Mouse (Mus musculus) thymus, adult 2 months (tissue): Measurements from ENCODE around the gene Igsf9b.

Experiments
- CTCF ChIP-seq: fragments of 200-500 bp; IDR thresholded peaks from 2 replicates; pipeline ENCODE4 v1.5.1; 2012; ENCODE audit warnings: mild to moderate bottlenecking, control low read depth, low read length, moderate library complexity, borderline replicate concordance; ENCODE audit not compliant: control insufficient read depth, poor library complexity, insufficient read depth; ENCODE audit errors: extremely low read depth
- POLR2A ChIP-seq: fragments of 200-500 bp; IDR thresholded peaks from 2 replicates; pipeline ENCODE4 v1.6.1; 2012; ENCODE audit warnings: mild to moderate bottlenecking, low read length, control low read depth, moderate library complexity; ENCODE audit not compliant: control insufficient read depth, poor library complexity, insufficient read depth; ENCODE audit errors: extremely low read depth

DNA sequence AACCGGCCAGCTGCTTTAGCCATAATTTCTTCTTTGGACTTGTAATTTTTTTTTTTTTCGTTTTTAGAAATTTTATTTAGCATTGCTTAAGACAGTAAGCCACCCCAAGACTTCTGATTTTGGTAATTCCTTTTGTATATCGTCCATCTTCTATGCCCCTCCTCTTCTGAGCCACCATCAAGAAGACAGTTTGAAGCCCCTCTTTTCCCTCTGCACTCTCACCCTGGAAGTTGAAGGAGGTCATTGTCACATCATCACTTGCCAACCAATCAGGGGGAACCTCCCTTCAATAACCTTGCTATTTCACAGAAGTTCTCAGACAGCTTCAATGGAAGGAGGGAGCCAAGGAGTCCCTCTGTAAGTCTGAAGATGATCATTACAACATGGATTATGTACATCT lies 97.5 kb downstream of the Igsf9b start, which contains the start of gene Spata19:
- TF ChIP-seq POLR2A, result no peak
- no peak for TF ChIP-seq CTCF
